Mouse (Mus musculus): ENCODE measurements around the gene Ccdc89. TPM values are rescaled to one million over a fixed set of nuclear protein-coding genes. Genes with fewer than 3 reads are reported as not detected.

The Ccdc89 gene
- 1.1 and 1.3 TPM in 2 replicates for polyA plus RNA-seq (2012; rRNA removed)

DNA sequence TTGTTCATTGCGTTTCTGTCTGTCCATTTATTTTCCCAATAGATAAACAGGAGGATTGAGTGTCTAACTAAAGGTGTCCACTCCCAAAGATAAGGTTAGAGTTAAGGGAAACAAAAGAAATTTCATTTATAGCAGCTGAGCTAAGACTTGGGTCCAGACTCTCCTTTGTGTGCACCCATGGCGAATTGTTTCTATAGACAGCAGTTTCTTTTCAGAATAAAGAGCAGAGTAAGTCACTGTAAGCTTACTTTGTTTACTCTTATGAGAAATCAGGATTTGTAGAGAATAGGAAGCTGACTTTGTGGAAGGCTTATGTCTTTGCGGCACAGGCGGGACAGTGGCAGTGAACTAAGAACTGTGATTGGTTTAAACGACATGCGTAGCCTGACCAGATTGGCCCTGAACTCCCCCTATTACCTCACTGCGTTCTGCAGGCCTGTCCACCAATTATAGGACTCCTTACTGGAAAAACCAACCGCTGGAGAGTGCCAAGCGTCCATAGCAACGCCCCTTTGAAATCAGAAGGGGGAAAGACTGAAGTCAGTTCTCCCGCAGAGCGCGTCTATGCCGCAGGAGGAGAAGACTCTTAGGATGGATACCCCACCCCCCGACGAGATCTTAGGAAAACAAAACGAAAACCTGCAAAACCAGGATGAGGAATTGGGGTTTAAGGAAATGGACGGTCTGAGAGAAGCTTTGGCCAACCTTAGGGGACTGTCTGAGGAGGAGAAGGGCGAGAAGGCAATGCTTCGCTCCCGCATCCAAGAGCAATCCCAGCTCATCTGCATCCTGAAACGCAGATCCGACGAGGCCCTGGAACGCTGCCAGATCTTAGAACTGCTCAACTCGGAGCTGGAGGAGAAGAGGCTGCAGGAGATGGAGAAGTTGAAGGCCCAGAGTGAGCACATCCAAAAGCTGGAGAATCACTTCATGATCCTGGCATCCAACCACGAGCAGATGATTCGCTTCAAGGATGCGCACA is at the start of gene Ccdc89:
Gene Ccdc89, plus strand, starts transcription at position 558 of the 982 bp plus-strand sequence.

DNA sequence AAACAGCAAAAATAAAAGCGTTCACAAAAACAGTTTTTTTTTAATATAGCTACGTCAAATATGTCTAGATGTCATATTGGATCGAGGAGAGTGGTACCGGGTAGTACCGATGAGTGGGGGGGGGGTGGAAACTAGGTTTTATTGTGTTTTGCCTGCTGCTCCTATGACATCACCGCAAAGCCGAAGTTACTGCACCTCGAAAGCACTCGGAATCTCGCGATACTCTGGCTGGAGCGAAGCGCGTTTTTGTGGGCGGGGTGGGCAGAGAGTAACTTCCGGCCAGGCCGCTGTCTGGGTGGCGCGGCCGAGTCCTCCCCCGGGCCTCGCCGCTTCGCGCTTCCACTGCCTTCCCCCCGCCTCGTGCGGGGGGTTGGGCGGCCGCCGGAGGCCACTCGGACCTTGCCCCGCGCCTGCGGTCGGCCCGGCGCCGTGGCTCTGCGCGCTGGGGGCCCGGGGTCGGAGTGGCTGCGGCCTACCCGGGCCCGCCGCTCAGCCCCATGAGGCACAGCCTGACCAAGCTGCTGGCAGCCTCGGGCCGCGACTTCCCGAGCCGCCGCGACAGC is 16.2 kb downstream of the Ccdc89 start, which contains the start of gene Crebzf:
Gene Crebzf, plus strand, starts transcription at position 212 of the 563 bp plus-strand sequence.

GRCm38 (mm10) chr7:90456845-90457468 is 30.6 kb downstream of the Ccdc89 start, which contains the start of gene Tmem126a:
Gene Tmem126a, minus strand, starts transcription at chr7:90457229.

DNA sequence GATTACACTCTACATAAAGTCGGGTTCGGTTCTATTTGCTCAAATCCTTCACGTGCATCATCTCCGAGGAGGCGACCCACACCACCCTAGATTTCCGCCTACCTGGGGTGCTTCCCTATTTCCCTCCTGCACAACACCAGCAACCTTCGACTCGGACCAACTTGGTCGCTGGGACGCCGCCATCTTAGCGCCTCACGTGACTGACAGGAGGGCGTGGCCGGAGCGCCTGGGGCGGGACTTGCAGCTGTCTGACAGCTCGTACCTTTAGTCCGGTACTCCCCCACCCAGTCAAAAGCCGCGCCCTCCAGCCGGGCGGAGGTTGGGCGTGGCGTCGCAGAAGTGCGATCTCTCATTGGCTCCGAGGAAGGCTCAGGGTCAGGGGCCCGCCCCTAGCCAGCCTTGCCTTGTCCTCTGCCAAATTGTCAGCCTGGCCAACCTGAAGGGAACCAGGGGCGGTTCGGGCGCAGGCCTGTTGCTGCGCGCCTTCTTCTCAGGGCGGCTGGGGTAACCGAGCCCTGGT is 49.5 kb downstream of the Ccdc89 start, which contains the start of gene Tmem126b:
Gene Tmem126b, minus strand, starts transcription at position 209 of the 520 bp plus-strand sequence.

DNA sequence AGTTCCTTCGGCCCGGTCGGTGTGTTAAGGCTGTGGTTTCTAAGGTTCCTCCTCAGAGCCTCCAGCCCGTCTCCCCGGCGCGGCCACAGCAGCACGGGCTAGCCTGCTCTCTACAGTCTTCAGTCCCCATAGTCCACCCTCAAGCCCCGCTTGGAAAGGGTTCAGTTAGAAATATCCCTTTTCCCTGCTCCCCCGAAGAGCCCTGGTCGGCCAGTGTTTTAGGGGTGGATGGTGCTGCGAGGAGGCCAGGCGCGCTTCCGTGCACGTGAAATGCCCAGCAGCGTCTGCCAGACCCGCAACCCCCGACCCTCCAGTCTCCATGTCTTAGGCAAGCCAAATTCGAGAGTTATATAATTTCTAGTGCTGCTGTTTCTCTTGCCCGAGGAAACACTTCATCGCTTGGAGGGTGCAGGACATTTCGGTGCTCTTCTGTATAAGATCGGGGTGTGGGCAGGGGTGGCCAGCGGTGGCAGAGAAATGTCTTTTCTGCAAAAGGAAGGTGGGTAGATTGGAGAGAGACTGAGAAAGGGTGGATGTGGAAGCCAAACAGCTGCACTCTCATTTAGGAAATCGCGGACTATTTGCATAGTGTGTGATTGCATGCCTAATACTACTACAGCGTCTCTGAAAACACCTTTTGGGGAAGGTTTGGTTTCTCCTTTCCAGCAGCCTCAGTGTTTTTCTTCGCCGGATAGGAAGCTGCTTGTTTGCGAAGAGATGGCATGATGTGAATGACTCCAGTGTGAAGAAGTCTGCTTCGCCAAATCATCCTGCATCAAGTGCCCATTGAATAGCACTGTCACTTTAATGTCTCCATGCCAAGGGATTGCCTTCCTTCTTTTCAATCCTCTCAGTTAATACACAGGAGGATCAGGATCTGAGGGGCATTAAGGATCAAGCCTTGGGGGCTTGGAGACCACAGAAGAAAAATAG is 50.2 kb downstream of the Ccdc89 start, which contains the start of gene Dlg2:
Gene Dlg2, plus strand, starts transcription at position 360 of the 933 bp plus-strand sequence.

Other genes with a start within 250 kb of the Ccdc89 start
- not detected in 2 replicates for gene Ccdc83, start 160.8 kb upstream of the Ccdc89 start, polyA plus RNA-seq (2012; rRNA removed)
- gene Sytl2, start 124.3 kb upstream of the Ccdc89 start, polyA plus RNA-seq (2012; rRNA removed): 5.0 and 10.0 TPM in 2 replicates
- 172 and 174 TPM in 2 replicates for gene Crebzf, start 16.2 kb downstream of the Ccdc89 start, polyA plus RNA-seq (2012; rRNA removed)
- 52.7 and 59.5 TPM in 2 replicates for gene Tmem126a, start 30.7 kb downstream of the Ccdc89 start, polyA plus RNA-seq (2012; rRNA removed)
- 22.4 and 22.5 TPM in 2 replicates for gene Tmem126b, start 49.4 kb downstream of the Ccdc89 start, polyA plus RNA-seq (2012; rRNA removed)
- gene Dlg2, start 50.1 kb downstream of the Ccdc89 start, polyA plus RNA-seq (2012; rRNA removed): 28.1 and 30.8 TPM in 2 replicates